Mouse (Mus musculus) urinary bladder, postnatal 25 days (tissue): ENCODE data around the gene Med18.
"Not testable (repeated sequence)": the region's sequence is repeated elsewhere in the genome, so short reads cannot be mapped to it uniquely, and the experiment has no call there.

Experiments used
- DNase-seq: peaks from one replicate; pipeline ENCODE4 v3.0.0; 2022; ENCODE audit warnings: low spot score

Gene Med18

GRCm38 (mm10) chr4:132482104-132482503 lies 18.4 kb upstream of the Med18 start:
- not testable (repeated sequence) for DNase-seq

GRCm38 (mm10) chr4:132477833-132478232 lies 14.1 kb upstream of the Med18 start:
- DNase-seq: no peak

- DNase-seq: no peak
These were observed 12.5 kb upstream of the Med18 start for GRCm38 (mm10) chr4:132475895-132476878.

GRCm38 (mm10) chr4:132474631-132475030 lies 10.9 kb upstream of the Med18 start:
- DNase-seq: peak; percentile 47

GRCm38 (mm10) chr4:132473411-132473810 lies 9.7 kb upstream of the Med18 start:
- DNase-seq: no peak

- no peak for DNase-seq
These were observed 6.2 kb upstream of the Med18 start for GRCm38 (mm10) chr4:132469873-132470272.

GRCm38 (mm10) chr4:132464255-132464613 lies 513 bp upstream of the Med18 start:
- no peak for DNase-seq

GRCm38 (mm10) chr4:132462836-132463235 lies 885 bp downstream of the Med18 start:
- DNase-seq: no peak

- DNase-seq: no peak
These were observed 3.5 kb downstream of the Med18 start for GRCm38 (mm10) chr4:132460225-132460624.

- DNase-seq: no peak
These were observed 8.2 kb downstream of the Med18 start for GRCm38 (mm10) chr4:132455561-132455960.

GRCm38 (mm10) chr4:132455146-132455545 lies 8.6 kb downstream of the Med18 start:
- peak; percentile 31 for DNase-seq

- no peak for DNase-seq
These were observed 9.5 kb downstream of the Med18 start for GRCm38 (mm10) chr4:132454216-132454615.

GRCm38 (mm10) chr4:132449778-132450177 lies 13.9 kb downstream of the Med18 start:
- DNase-seq: no peak

- DNase-seq: no peak
These were observed 17.6 kb downstream of the Med18 start for GRCm38 (mm10) chr4:132446105-132446504.

GRCm38 (mm10) chr4:132444516-132444915 lies 19.2 kb downstream of the Med18 start:
- no peak for DNase-seq

- DNase-seq: no peak
These were observed 25.9 kb downstream of the Med18 start for GRCm38 (mm10) chr4:132437857-132438256.

- no peak for DNase-seq
These were observed 30.9 kb downstream of the Med18 start for GRCm38 (mm10) chr4:132432717-132433372.

- DNase-seq: no peak
These were observed 35.6 kb downstream of the Med18 start for GRCm38 (mm10) chr4:132428022-132428542.

GRCm38 (mm10) chr4:132427493-132427892 lies 36.2 kb downstream of the Med18 start:
- DNase-seq: no peak

- DNase-seq: no peak
These were observed 37.7 kb downstream of the Med18 start for GRCm38 (mm10) chr4:132426021-132426420.

- DNase-seq: no peak
These were observed 39.0 kb downstream of the Med18 start for GRCm38 (mm10) chr4:132424765-132425164.

- DNase-seq: peak; percentile 90
These were observed 41.6 kb downstream of the Med18 start, which contains the start of gene Phactr4 for GRCm38 (mm10) chr4:132421923-132422782. Gene Phactr4 (minus strand): TSS chr4:132422489.
